Mouse (Mus musculus): ENCODE measurements around the gene Car1.
"Not testable (repeated sequence)": the region's sequence is repeated elsewhere in the genome, so short reads cannot be mapped to it uniquely, and the experiment has no call there.

The Car1 gene

GRCm38 (mm10) chr3:14808211-14808610, at the start of gene Car1:
Car1 (minus strand) TSS chr3:14808368.
- no peak for DNase-seq (ENCODE audit: low spot score)

- DNase-seq (ENCODE audit: low spot score) = no peak
Observed at GRCm38 (mm10) chr3:14857874-14858273, 49.7 kb upstream of the Car1 start.

DNA sequence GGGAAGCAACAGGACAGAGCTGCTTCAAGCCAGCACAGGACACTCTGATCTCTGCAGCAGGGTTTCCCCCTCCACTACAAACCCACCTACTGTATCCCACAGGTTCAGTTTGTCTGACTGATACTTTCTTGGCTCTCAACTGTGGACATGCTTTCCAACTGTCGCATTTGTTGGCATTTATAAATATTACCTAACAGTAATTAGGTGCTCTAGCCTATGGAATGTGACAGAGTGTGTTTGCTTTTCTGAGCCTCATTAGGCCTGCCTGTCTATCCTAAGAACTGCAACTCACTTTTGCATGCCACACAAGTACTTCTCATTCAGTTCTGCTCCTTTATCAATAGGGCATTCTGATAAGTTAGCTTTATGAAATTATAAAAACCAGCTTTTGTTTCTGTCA, 46.3 kb upstream of the Car1 start:
- DNase-seq (ENCODE audit: low spot score) = no peak

DNA sequence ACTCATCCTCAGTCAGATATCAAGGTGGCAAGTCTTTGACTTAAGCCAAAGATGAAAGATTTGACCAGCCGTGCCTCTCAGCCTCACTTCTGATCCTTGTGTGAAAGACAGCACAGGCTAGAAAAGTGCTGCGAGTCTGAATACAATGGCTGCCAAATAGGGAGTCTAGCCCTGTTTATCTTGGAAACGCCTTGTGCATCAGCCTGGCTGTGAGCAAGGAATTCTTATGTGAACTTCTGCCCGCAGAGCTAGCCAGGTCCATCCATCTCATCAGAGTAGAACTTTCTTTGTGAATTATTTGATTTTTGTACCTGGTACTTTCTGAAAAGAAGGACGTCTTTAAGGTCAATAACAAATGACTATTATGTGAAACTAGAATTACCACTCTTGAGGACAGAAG, 45.8 kb upstream of the Car1 start:
- no peak for DNase-seq (ENCODE audit: low spot score)

DNA sequence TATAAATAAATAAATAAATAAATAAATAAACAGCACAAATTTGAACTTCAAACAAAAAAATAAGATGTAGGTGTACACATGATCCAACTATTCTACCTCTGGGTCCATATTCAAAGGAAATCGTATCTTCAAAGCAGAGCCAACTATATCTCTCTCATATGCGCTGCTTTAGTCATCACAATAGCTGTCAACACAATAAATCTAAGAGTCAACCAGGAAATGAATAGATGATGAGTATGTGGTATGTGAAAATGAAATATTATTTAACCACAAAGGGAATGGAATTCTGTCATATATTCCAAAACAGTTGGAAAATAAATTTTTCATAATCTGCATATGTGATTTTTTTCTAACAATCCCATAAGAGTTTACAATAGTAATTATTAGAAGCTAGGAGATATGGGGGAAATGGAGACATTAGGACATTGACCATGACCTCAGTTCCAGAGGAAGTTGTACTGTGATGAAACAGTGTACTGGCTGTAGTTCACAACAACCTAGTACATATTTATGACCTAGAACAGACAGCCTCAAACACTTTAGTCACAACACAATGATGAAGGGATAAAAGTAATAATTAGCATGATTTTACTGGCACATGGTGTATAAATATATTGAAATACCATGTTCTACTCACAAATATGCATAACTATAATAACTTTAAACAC, 40.6 kb upstream of the Car1 start:
- DNase-seq (ENCODE audit: low spot score) = no peak

GRCm38 (mm10) chr3:14839466-14840118, 31.4 kb upstream of the Car1 start:
- no peak for DNase-seq (ENCODE audit: low spot score)

GRCm38 (mm10) chr3:14838936-14839335, 30.8 kb upstream of the Car1 start:
- no peak for DNase-seq (ENCODE audit: low spot score)

DNA sequence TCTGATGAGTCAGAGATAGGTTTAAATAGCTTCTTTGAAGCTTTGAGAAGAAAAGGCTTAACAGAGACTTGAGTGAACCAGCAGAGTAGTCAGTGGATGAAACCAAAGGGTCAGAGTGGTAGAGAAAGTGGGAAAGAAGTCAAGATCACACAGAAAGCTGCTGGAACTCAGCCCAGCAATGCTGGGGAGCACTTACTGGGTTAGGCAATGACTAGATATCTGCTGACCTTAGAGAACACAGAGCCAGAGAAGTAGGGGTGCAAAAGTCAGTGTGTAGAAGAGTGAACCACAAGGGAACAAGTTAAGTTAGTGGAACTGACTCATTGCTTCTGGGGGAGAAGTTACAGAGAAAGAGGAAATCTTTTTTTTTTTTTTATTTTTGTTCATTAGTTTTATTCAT, 24.6 kb upstream of the Car1 start:
- no peak for DNase-seq (ENCODE audit: low spot score)

DNA sequence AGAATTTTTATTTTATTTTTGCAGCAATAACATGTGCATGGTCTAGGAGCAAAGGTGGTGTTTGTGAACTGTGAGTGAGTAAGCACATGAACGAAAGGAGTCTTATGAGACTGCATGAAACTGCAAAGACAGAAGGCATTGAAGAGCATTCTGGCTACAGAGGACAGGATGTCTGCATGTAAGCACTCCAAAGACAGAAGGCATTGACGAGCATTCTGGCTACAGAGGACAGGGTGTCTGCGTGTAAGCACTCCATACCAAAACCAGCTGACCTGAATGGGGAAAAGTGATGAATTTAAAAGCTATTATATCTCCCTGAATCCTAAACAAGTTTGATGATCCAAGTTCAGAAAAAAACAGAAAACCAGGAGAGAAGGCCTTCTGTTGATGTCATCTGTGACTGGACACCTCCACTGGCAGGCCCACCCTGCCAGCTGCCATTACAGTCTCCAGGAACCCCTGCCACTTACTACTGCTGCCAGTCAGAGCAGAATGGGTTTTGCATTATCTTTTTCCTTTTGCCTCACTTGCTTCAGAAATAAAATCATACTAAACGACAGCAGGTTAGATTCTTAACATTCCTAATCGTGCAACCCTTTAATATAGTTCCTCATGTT, 23.2 kb upstream of the Car1 start:
- no peak for DNase-seq (ENCODE audit: low spot score)

GRCm38 (mm10) chr3:14828896-14829295, 20.7 kb upstream of the Car1 start:
- no peak for DNase-seq (ENCODE audit: low spot score)

GRCm38 (mm10) chr3:14819844-14820504, 11.8 kb upstream of the Car1 start:
- DNase-seq (ENCODE audit: low spot score) = no peak

DNA sequence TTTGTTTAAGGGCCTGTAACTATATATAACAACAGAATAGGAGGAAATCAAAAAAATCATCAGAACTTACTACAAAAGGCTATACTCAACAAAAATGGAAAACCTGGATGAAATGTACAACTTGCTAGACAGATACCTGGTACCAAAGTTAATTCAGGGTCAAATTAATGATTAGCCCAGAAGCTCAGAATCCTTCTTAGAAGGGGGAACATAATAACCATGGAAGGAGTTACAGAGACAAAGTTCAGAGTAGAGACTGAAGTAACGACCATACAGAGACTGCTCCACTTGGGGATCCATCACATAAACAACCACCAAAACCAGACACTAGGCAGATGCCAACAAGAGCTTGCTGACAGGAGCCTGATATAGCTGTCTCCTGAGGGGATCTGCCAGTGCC, 7.2 kb upstream of the Car1 start:
- DNase-seq (ENCODE audit: low spot score) = not testable (repeated sequence)

GRCm38 (mm10) chr3:14806702-14807101, 1.5 kb downstream of the Car1 start:
- no peak for DNase-seq (ENCODE audit: low spot score)

- DNase-seq (ENCODE audit: low spot score) = no peak
Observed at GRCm38 (mm10) chr3:14805962-14806361, 2.2 kb downstream of the Car1 start.

DNA sequence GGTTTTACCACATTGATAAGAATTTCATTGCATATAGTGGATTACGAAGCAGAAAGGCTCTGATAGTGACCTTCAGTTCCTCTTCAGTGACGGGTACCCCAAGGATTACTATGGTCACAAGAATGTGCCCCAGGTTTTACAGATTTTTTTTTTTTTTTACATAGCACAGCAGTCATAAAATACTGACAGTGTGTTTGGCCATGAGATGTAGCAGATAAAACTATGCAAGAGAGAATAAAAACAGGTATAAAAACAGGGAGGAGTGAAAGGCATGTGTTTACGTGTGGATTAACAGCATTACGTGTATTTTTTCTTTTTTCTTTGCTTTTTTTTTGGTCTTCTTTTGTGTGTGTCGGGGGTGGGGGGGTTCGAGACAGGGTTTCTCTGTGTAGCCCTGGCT, 3.3 kb downstream of the Car1 start:
- DNase-seq (ENCODE audit: low spot score) = no peak

- DNase-seq (ENCODE audit: low spot score) = no peak
Observed at GRCm38 (mm10) chr3:14797069-14797468, 11.1 kb downstream of the Car1 start.

- no peak for DNase-seq (ENCODE audit: low spot score)
Observed at GRCm38 (mm10) chr3:14795292-14796020, 12.7 kb downstream of the Car1 start.

DNA sequence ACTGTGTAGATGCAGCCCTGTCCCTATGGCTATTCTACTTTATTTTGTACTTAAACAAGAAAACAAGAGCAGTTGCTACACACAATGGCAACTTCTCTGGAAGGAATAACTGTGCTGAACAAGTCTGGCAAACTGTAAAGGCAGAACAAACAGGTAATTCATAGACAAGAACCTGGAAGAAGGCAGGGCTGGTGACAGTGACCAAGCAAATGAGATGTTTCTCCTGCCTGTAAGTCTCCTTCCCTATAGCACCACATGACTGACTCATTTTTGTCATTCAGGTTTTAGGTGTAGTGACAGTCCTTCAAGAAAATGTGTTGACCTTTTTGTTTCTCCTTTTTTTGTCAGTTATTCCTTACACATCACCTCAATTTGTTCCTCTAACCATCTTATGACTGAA, 16.1 kb downstream of the Car1 start:
- DNase-seq (ENCODE audit: low spot score) = no peak

DNA sequence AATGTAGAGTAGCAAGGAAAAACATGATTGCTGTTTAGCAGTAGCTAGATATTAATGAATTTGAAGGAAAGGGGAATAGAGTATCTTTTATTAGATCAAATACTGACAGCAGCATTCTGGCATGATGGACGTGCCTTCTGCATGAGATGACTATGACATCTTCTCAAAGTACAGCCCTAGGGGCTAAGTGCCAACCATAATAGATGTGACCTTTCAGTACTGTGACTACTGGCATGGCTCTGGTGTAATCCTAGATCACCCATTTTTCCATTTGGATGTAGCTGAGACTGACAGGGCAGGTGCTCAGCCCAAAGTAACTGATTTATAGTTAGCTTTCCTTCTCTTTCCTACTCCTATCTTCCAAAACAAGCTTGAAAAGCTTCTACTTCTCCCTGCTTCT, 20.6 kb downstream of the Car1 start:
- DNase-seq (ENCODE audit: low spot score) = no peak

GRCm38 (mm10) chr3:14787136-14787535, 21.0 kb downstream of the Car1 start:
- DNase-seq (ENCODE audit: low spot score) = no peak

GRCm38 (mm10) chr3:14786551-14787079, 21.6 kb downstream of the Car1 start:
- DNase-seq (ENCODE audit: low spot score) = no peak

DNA sequence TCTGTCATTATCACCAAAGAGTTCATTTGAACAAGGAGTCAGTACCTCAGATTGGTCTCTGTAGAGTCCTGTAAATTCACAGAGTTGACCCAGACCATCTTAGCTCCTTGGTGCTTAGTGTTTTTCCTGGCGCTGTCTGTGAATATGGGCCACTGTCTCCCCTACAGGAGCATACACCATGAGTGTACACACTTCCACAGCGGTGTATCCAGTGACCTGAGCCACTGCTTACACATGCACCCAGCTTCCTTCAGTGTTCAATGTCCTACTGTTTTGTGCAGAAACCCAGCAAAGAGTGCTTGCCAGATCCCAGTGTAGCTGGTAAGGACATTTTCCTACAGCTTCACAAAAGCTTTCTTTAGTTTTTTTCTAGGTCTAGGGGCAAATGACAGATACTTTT, 22.8 kb downstream of the Car1 start:
- no peak for DNase-seq (ENCODE audit: low spot score)
